Mouse (Mus musculus) liver, embryonic 11.5 days (tissue): ENCODE results near the gene Luzp1. TPM values are rescaled to one million over a fixed set of nuclear protein-coding genes. Genes with fewer than 3 reads are reported as not detected.

Experiments used
- ATAC-seq: fragments of 200-750 bp; cut with Nextera tagmentation; replicated peaks from 2 replicates; pipeline ENCODE4 v1.8.0; 2017; ENCODE audit warnings: moderate number of reproducible peaks, mild to moderate bottlenecking, moderate TSS enrichment, moderate library complexity; ENCODE audit not compliant: low FRiP score
- DNase-seq: peaks from one replicate; pipeline ENCODE4 v3.0.0-alpha.2; 2017; ENCODE audit warnings: low spot score
- H3K27ac ChIP-seq: fragments of 300-500 bp; sonication (generic); 2 replicates; pipeline ENCODE4 v1.5.1; 2014; ENCODE audit warnings: mild to moderate bottlenecking, low read depth, low read length, control low read depth
- H3K27me3 ChIP-seq: fragments of 300-500 bp; sonication (generic); replicated peaks from 2 replicates; pipeline ENCODE4 v1.6.1; 2014; ENCODE audit warnings: low read length, mixed read lengths; ENCODE audit not compliant: control insufficient read depth, insufficient read depth
- H3K36me3 ChIP-seq: fragments of 300-500 bp; sonication (generic); 2 replicates; pipeline ENCODE4 v1.6.1; 2014; ENCODE audit warnings: mild to moderate bottlenecking, low read length, moderate library complexity, mixed read lengths; ENCODE audit not compliant: control insufficient read depth, insufficient read depth
- H3K4me1 ChIP-seq: fragments of 300-500 bp; sonication (generic); replicated peaks from 2 replicates; pipeline ENCODE4 v1.6.1; 2014; ENCODE audit warnings: low read length, mixed read lengths; ENCODE audit not compliant: control insufficient read depth, insufficient read depth
- H3K4me2 ChIP-seq: fragments of 300-500 bp; sonication (generic); 2 replicates; pipeline ENCODE4 v1.6.1; 2014; ENCODE audit warnings: mild to moderate bottlenecking, control low read depth, moderate library complexity
- H3K4me3 ChIP-seq: fragments of 300-500 bp; sonication (generic); 2 replicates; pipeline ENCODE4 v1.5.1; 2014; ENCODE audit warnings: low read depth, low read length, control low read depth
- H3K9ac ChIP-seq: fragments of 300-500 bp; sonication (generic); 2 replicates; pipeline ENCODE4 v1.6.1; 2014; ENCODE audit warnings: low read depth, low read length, control low read depth
- H3K9me3 ChIP-seq: fragments of 300-500 bp; sonication (generic); 2 replicates; pipeline ENCODE4 v1.6.1; 2016; ENCODE audit warnings: low read length, inconsistent platforms, mixed read lengths; ENCODE audit not compliant: control insufficient read depth
- WGBS: fragments of 180-500 bp; shearing (Covaris S2); extraction: QIAGEN DNeasy Blood & Tissue Kit; methylation state at CpG from one replicate; pipeline ENCODE4 v1.1.7; 2014; 5-methylcytosine and 5-hydroxymethylcytosine counted together
- polyA plus RNA-seq: library from polyadenylated mRNA; unstranded; fragments of >200 nt; fragmentation: Nextera tagmentation; extraction: Ambion mirVana; gene quantifications from 2 replicates; pipeline ENCODE4 v1.2.1, GENCODE M21; 2014

Luzp1 gene
- polyA plus RNA-seq, 1 experiment from 2014 or later: 44.7 TPM

GRCm38 (mm10) chr4:136598268-136598876 lies 128.8 kb downstream of the Luzp1 start:
- H3K4me1 ChIP-seq: peaks cover 13% of the 10 kb centered on the region
- WGBS: 81% methylated on average over 7 of the region's 7 CpGs
- H3K4me3 ChIP-seq: no peak overlapping the region
- no peaks in the 10 kb centered on the region; the same call in 1 of the 2 replicates for H3K36me3 ChIP-seq
- DNase-seq (no peak), ATAC-seq (no peak)
- H3K27me3 ChIP-seq: no peaks in the 10 kb centered on the region
- H3K27ac ChIP-seq: no peak overlapping the region
- H3K9ac ChIP-seq: no peak overlapping the region
- no peak overlapping the region for H3K4me2 ChIP-seq
- no peaks in the 10 kb centered on the region for H3K9me3 ChIP-seq

- WGBS: 91% methylated on average over 3 of the region's 3 CpGs
- ATAC-seq (no peak), DNase-seq (no peak)
- H3K9ac ChIP-seq: no peak overlapping the region
- no peaks in the 10 kb centered on the region for H3K9me3 ChIP-seq
- H3K4me3 ChIP-seq: no peak overlapping the region
- H3K4me2 ChIP-seq: no peak overlapping the region
- H3K36me3 ChIP-seq: no peaks in the 10 kb centered on the region; the same call in 1 of the 2 replicates
- H3K27me3 ChIP-seq: no peaks in the 10 kb centered on the region
- no peak overlapping the region for H3K27ac ChIP-seq
- peaks cover 13% of the 10 kb centered on the region for H3K4me1 ChIP-seq
These were observed 130.3 kb downstream of the Luzp1 start for GRCm38 (mm10) chr4:136599869-136600268.

DNA sequence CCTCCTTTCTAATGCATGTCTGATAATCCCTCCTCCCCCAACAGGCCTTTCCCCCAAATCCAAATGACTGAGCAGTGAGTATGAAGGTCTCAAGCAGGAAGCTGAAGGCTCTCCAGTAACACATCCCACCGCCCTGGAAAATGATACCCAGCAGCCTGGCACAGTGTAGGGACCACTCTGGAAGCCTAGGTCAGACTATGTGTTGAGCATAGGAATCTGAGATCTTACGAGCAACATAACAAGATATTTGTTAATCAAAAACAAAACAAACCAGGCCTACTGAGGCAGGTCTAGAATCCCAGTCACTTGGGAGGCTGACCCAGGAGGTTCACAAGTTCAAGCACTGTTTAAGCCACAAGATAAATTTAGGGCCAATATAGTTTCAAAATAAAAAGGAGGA lies 131.0 kb downstream of the Luzp1 start:
- peak overlapping the region; percentile 99; the same call in 1 of the 2 replicates for H3K4me3 ChIP-seq
- no peak overlapping the region for H3K9ac ChIP-seq
- WGBS: 85% methylated on average over 2 of the region's 2 CpGs

GRCm38 (mm10) chr4:136601476-136601875 lies 131.9 kb downstream of the Luzp1 start:
- Histone ChIP-seq H3K9ac (peak overlapping the region; percentile 98), H3K9me3 (no peaks in the 10 kb centered on the region), H3K4me1 (peaks cover 13% of the 10 kb centered on the region), H3K4me3 (peak overlapping the region; percentile 99), H3K27me3 (no peaks in the 10 kb centered on the region), H3K27ac (peak overlapping the region; percentile 76; the same call in 1 of the 2 replicates), H3K4me2 (peak overlapping the region; percentile 81), H3K36me3 (no peaks in the 10 kb centered on the region; the same call in 1 of the 2 replicates)
- peak; percentile 47 for DNase-seq
- 3% methylated on average over 13 of the region's 13 CpGs for WGBS
- ATAC-seq: no peak

More for the DNA sequence above, 131.0 kb downstream of the Luzp1 start:
- no peak for DNase-seq
- H3K4me1 ChIP-seq: peaks cover 13% of the 10 kb centered on the region
- H3K4me2 ChIP-seq: peak overlapping the region; percentile 81
- no peaks in the 10 kb centered on the region for H3K9me3 ChIP-seq
- no peaks in the 10 kb centered on the region; the same call in 1 of the 2 replicates for H3K36me3 ChIP-seq
- H3K27me3 ChIP-seq: no peaks in the 10 kb centered on the region
- no peak for ATAC-seq
- H3K27ac ChIP-seq: no peak overlapping the region

- WGBS: under 1% methylated on average over 61 of the region's 68 CpGs
- Histone ChIP-seq H3K27me3 (no peaks in the 10 kb centered on the region), H3K36me3 (no peaks in the 10 kb centered on the region; the same call in 1 of the 2 replicates), H3K9me3 (no peaks in the 10 kb centered on the region), H3K27ac (peak overlapping the region; percentile 76), H3K4me2 (peak overlapping the region; percentile 81), H3K9ac (peak overlapping the region; percentile 98), H3K4me3 (peak overlapping the region; percentile 99), H3K4me1 (peaks cover 13% of the 10 kb centered on the region)
- ATAC-seq (peak; percentile 66), DNase-seq (peak; percentile 72)
These were observed 132.5 kb downstream of the Luzp1 start for GRCm38 (mm10) chr4:136602018-136602554.

DNA sequence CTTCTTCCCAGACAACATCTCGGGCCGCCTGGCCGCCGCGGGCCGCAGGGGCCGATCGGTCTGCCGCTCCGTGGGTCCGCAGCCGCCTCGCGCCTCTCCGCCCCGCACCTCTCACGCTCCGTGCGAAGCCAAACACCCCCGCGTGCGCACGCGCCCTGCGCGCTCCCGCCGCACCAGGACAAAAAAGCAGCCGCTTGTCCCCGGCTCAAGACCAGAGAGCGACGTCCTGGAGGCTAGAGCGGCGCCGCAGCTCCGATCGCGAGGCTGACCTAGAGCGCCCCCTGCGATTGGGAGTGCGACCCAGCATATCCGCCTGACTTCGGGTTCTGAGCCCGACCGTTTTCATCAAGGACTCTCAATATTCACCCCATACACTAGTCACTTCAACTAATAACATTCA lies 133.0 kb downstream of the Luzp1 start, which contains the start of gene Kdm1a:
Kdm1a (minus strand) TSS at position 156 of the 400 bp plus-strand sequence.
- peak within 1 kb of the TSS; percentile 99 for H3K4me3 ChIP-seq
- DNase-seq (peak; percentile 96), ATAC-seq (peak; percentile 86)
- under 1% methylated on average over 45 of the region's 45 CpGs for WGBS
- H3K4me2 ChIP-seq: peak within 1 kb of the TSS; percentile 81
- H3K27me3 ChIP-seq: no peaks in the 10 kb centered on the region
- peak within 1 kb of the TSS; percentile 98 for H3K9ac ChIP-seq
- H3K27ac ChIP-seq: peak within 1 kb of the TSS; percentile 76
- peaks cover 11% of the 10 kb centered on the region for H3K4me1 ChIP-seq
- H3K36me3 ChIP-seq: no peaks in the 10 kb centered on the region; the same call in 1 of the 2 replicates
- H3K9me3 ChIP-seq: no peaks in the 10 kb centered on the region

Other genes with a start within 250 kb of the Luzp1 start
- 16.4 and 17.3 TPM in 2 replicates for gene Tcea3, start 222.0 kb upstream of the Luzp1 start, polyA plus RNA-seq
- gene Zfp46, start 185.1 kb upstream of the Luzp1 start, polyA plus RNA-seq: 10.5 and 11.9 TPM in 2 replicates
- 99.3 and 101 TPM in 2 replicates for gene Hnrnpr, start 158.8 kb upstream of the Luzp1 start, polyA plus RNA-seq
- gene Htr1d, start 46.2 kb upstream of the Luzp1 start, polyA plus RNA-seq: 0.06 TPM in 1 of 2 replicates, not detected in the other
- not detected in 2 replicates for gene 6030445D17Rik, start 7.5 kb upstream of the Luzp1 start, polyA plus RNA-seq
- gene Kdm1a, start 133.0 kb downstream of the Luzp1 start, polyA plus RNA-seq: 35.4 and 37.5 TPM in 2 replicates
- gene Tex46, start 140.7 kb downstream of the Luzp1 start, polyA plus RNA-seq: not detected in 2 replicates
- not detected in 2 replicates for gene Lactbl1, start 152.9 kb downstream of the Luzp1 start, polyA plus RNA-seq